Mouse (Mus musculus) mouse trophoblast stem cell (cell line): ENCODE data around the gene Knop1.

Experiments used
- in situ Hi-C, 2 experiments: fragments of 300-500 bp; cut with MseI, MboI; formaldehyde crosslinking; loops; 2 replicates in 1 of 2; 3 replicates in 1 of 2; pipeline ENCODE4 v1.15.1; 2025

The Knop1 gene

GRCm38 (mm10) chr7:118798105-118798570 lies 57.9 kb downstream of the Knop1 start:
- in situ Hi-C loops: no loop called here

- in situ Hi-C loops: no loop called here
Measured at GRCm38 (mm10) chr7:118797600-118797999, 58.5 kb downstream of the Knop1 start.

GRCm38 (mm10) chr7:118796838-118797237 lies 59.2 kb downstream of the Knop1 start:
- in situ Hi-C loops: no loop called here

GRCm38 (mm10) chr7:118795779-118796178 lies 60.3 kb downstream of the Knop1 start:
- in situ Hi-C loops: no loop called here

GRCm38 (mm10) chr7:118793899-118794298 lies 62.2 kb downstream of the Knop1 start:
- in situ Hi-C loops: no loop called here
